Comparison of ENCODE assay signal across 11 mouse cellular contexts in genomic region chr9:78880643-78881306, GRCm38 (mm10).
A peak's percentile ranks its signal among the peaks of the same experiment; 100 is the strongest.
DNase-seq lines count a peak whose midpoint lies in the region; ATAC-seq and TF ChIP-seq lines count a peak whose summit lies in the region.
"Had no signal": no experiment of that assay in that cellular context is flagged by ENCODE, and none has a peak within 500 bp of the region (broad histone marks: within the 10 kb centered on the region; RNA-seq: fewer than 3 reads in every experiment).

No protein-coding gene starts in this region.

- no peak overlapping the region for H3K4me3 ChIP-seq in embryonic facial prominence, embryonic 14.5 days (ENCODE audit: low read depth, low read length)
- H3K4me3 ChIP-seq in hindbrain, embryonic 13.5 days, result no peak overlapping the region
- no peak overlapping the region for H3K4me3 ChIP-seq in midbrain, embryonic 13.5 days (replicated peaks)
- no peak overlapping the region for H3K4me3 ChIP-seq in lung, postnatal 0 days (ENCODE audit: low read depth, low read length)
- H3K4me3 ChIP-seq: gastrocnemius, adult 2 months; liver, embryonic 15.5 days had no signal

- no peaks in the 10 kb centered on the region for H3K27me3 ChIP-seq in embryonic facial prominence, embryonic 14.5 days (replicated peaks; ENCODE audit: control insufficient read depth, insufficient read depth, low read length)
- no peaks in the 10 kb centered on the region for H3K27me3 ChIP-seq in hindbrain, embryonic 13.5 days
- H3K27me3 ChIP-seq in midbrain, embryonic 13.5 days, result no peaks in the 10 kb centered on the region
- no peaks in the 10 kb centered on the region for H3K27me3 ChIP-seq in lung, postnatal 0 days (replicated peaks; ENCODE audit: insufficient read depth, low read length)
- H3K27me3 ChIP-seq: liver, embryonic 15.5 days had no signal

- no peak overlapping the region for H3K9ac ChIP-seq in embryonic facial prominence, embryonic 14.5 days (ENCODE audit: low read depth, low read length)
- no peak overlapping the region for H3K9ac ChIP-seq in hindbrain, embryonic 13.5 days
- H3K9ac ChIP-seq in midbrain, embryonic 13.5 days (replicated peaks), result no peak overlapping the region
- H3K9ac ChIP-seq in lung, postnatal 0 days (replicated peaks; ENCODE audit: low read depth), result no peak overlapping the region
- H3K9ac ChIP-seq: liver, embryonic 15.5 days had no signal

- peaks cover 16% of the 10 kb centered on the region for H3K4me1 ChIP-seq in embryonic facial prominence, embryonic 14.5 days (ENCODE audit: control insufficient read depth, insufficient read depth, low read length)
- peaks cover 8% of the 10 kb centered on the region for H3K4me1 ChIP-seq in hindbrain, embryonic 13.5 days (replicated peaks)
- H3K4me1 ChIP-seq in midbrain, embryonic 13.5 days (replicated peaks), result peaks cover 26% of the 10 kb centered on the region
- no peaks in the 10 kb centered on the region for H3K4me1 ChIP-seq in lung, postnatal 0 days (ENCODE audit: insufficient read depth, low read depth, low read length)
- H3K4me1 ChIP-seq: liver, embryonic 15.5 days had no signal

- H3K36me3 ChIP-seq in embryonic facial prominence, embryonic 14.5 days (ENCODE audit: control insufficient read depth, insufficient read depth, low read length), result no peaks in the 10 kb centered on the region
- H3K36me3 ChIP-seq in hindbrain, embryonic 13.5 days, result no peaks in the 10 kb centered on the region
- no peaks in the 10 kb centered on the region for H3K36me3 ChIP-seq in midbrain, embryonic 13.5 days
- H3K36me3 ChIP-seq in lung, postnatal 0 days (ENCODE audit: insufficient read depth, low read length), result no peaks in the 10 kb centered on the region
- H3K36me3 ChIP-seq: liver, embryonic 15.5 days had no signal

- peak; percentile 22 for DNase-seq in kidney, adult 9 months
- DNase-seq in kidney, adult 18-20 months, result no peak
- no peak for DNase-seq in embryonic facial prominence, embryonic 14.5 days (ENCODE audit: low spot score)
- DNase-seq in layer of hippocampus, postnatal 36 days, result no peak
- no peak for DNase-seq in spleen, adult 18-20 months
- no peak for DNase-seq in lung, postnatal 0 days (ENCODE audit: low spot score)
- DNase-seq: gastrocnemius, adult 2 months had no signal

- no peak overlapping the region for H3K4me2 ChIP-seq in embryonic facial prominence, embryonic 14.5 days (ENCODE audit: low read depth, low read length)
- H3K4me2 ChIP-seq in hindbrain, embryonic 13.5 days, result no peak overlapping the region
- no peak overlapping the region for H3K4me2 ChIP-seq in midbrain, embryonic 13.5 days (replicated peaks)
- H3K4me2 ChIP-seq in lung, postnatal 0 days (replicated peaks; ENCODE audit: low read depth, low read length), result no peak overlapping the region
- H3K4me2 ChIP-seq: heart, embryonic 11.5 days; liver, embryonic 15.5 days had no signal

- no peak for TF ChIP-seq EP300 in lung, postnatal 0 days (IDR thresholded peaks at IDR 0.05)

- 41% methylated on average over 4 of the region's 4 CpGs for WGBS in embryonic facial prominence, embryonic 14.5 days
- WGBS in hindbrain, embryonic 13.5 days, result 25% methylated on average over 4 of the region's 4 CpGs
- 11% methylated on average over 4 of the region's 4 CpGs for WGBS in midbrain, embryonic 13.5 days
- 67% methylated on average over 4 of the region's 4 CpGs for WGBS in lung, postnatal 0 days

- ATAC-seq in embryonic facial prominence, embryonic 14.5 days (ENCODE audit: low read depth), result no peak
- peak; percentile 10; the same call in 1 of the 2 replicates for ATAC-seq in hindbrain, embryonic 13.5 days (ENCODE audit: low FRiP score)
- ATAC-seq in midbrain, embryonic 13.5 days, result peak; percentile 72
- no peak for ATAC-seq in lung, postnatal 0 days

- peak overlapping the region; percentile 53 for H3K27ac ChIP-seq in embryonic facial prominence, embryonic 14.5 days (replicated peaks; ENCODE audit: low read depth, low read length)
- peak overlapping the region; percentile 10; the same call in 1 of the 2 replicates for H3K27ac ChIP-seq in hindbrain, embryonic 13.5 days
- H3K27ac ChIP-seq in midbrain, embryonic 13.5 days, result peak overlapping the region; percentile 84
- no peak overlapping the region for H3K27ac ChIP-seq in lung, postnatal 0 days (ENCODE audit: low read length)
- H3K27ac ChIP-seq: gastrocnemius, adult 2 months; liver, embryonic 15.5 days had no signal

- no peak for TF ChIP-seq CTCF in lung, postnatal 0 days (IDR thresholded peaks at IDR 0.05)

- no peaks in the 10 kb centered on the region for H3K9me3 ChIP-seq in embryonic facial prominence, embryonic 14.5 days (ENCODE audit: control insufficient read depth, low read length)
- no peaks in the 10 kb centered on the region for H3K9me3 ChIP-seq in hindbrain, embryonic 13.5 days
- no peaks in the 10 kb centered on the region for H3K9me3 ChIP-seq in midbrain, embryonic 13.5 days
- no peaks in the 10 kb centered on the region for H3K9me3 ChIP-seq in lung, postnatal 0 days (ENCODE audit: low read length)
- H3K9me3 ChIP-seq: liver, embryonic 15.5 days had no signal

Comparison
In these comparisons a context has a peak if more than half of its experiments do, and no peak if none do; other contexts are left out.
1. ATAC-seq: peak in hindbrain, embryonic 13.5 days (single experiment) and midbrain, embryonic 13.5 days (single experiment); none in embryonic facial prominence, embryonic 14.5 days (single experiment) and lung, postnatal 0 days (single experiment).